Mouse (Mus musculus) macrophage (primary cell): ENCODE results near the gene Card19. TPM values are rescaled to one million over a fixed set of nuclear protein-coding genes. Genes with fewer than 3 reads are reported as not detected.

Experiments used
- H3K27ac ChIP-seq: fragments of 350-480 bp; formaldehyde crosslinking; 2 replicates; pipeline ENCODE4 v1.9.0; 2021
- H3K36me3 ChIP-seq: fragments of 350-480 bp; formaldehyde crosslinking; 2 replicates; pipeline ENCODE4 v1.9.0; 2021; ENCODE audit errors: inconsistent target
- H3K4me3 ChIP-seq: fragments of 350-480 bp; formaldehyde crosslinking; 2 replicates; pipeline ENCODE4 v1.9.0; 2021; ENCODE audit errors: inconsistent target
- H3K79me2 ChIP-seq: fragments of 350-480 bp; formaldehyde crosslinking; 2 replicates; pipeline ENCODE4 v1.9.0; 2021; ENCODE audit errors: inconsistent target
- WGBS: methylation state at CpG from one replicate; pipeline ENCODE4 v1.1.7; 2026; ENCODE audit warnings: inconsistent platforms; ENCODE audit not compliant: missing documents; 5-methylcytosine and 5-hydroxymethylcytosine counted together
- polyA plus RNA-seq: library from polyadenylated mRNA; stranded (reverse); fragments of 250-400 nt; gene quantifications from 3 replicates; pipeline ENCODE4 v1.2.4, GENCODE M21; 2018; ENCODE audit warnings: inconsistent platforms

Gene Card19
- polyA plus RNA-seq, 1 experiment from 2014 or later = 144 TPM

GRCm38 (mm10) chr13:49181411-49181984 lies 34.3 kb downstream of the Card19 start:
- 80% methylated on average over 1 of the region's 3 CpGs for WGBS
- no peak overlapping the region for H3K27ac ChIP-seq
- H3K36me3 ChIP-seq = no peaks in the 10 kb centered on the region
- H3K79me2 ChIP-seq = no peaks in the 10 kb centered on the region
- no peak overlapping the region for H3K4me3 ChIP-seq

GRCm38 (mm10) chr13:49180691-49181090 lies 35.1 kb downstream of the Card19 start:
- no peak overlapping the region for H3K4me3 ChIP-seq
- no peak overlapping the region for H3K27ac ChIP-seq
- 58% methylated on average over 1 of the region's 1 CpGs for WGBS
- no peaks in the 10 kb centered on the region for H3K36me3 ChIP-seq
- no peaks in the 10 kb centered on the region for H3K79me2 ChIP-seq

- H3K36me3 ChIP-seq = no peaks in the 10 kb centered on the region
- H3K4me3 ChIP-seq = no peak overlapping the region
- H3K79me2 ChIP-seq = no peaks in the 10 kb centered on the region
- WGBS = 83% methylated on average over 5 of the region's 5 CpGs
- no peak overlapping the region for H3K27ac ChIP-seq
These were observed 35.6 kb downstream of the Card19 start for GRCm38 (mm10) chr13:49180274-49180673.

- no peak overlapping the region for H3K27ac ChIP-seq
- 61% methylated on average over 16 of the region's 19 CpGs for WGBS
These were observed 36.8 kb downstream of the Card19 start for GRCm38 (mm10) chr13:49178839-49179585.

DNA sequence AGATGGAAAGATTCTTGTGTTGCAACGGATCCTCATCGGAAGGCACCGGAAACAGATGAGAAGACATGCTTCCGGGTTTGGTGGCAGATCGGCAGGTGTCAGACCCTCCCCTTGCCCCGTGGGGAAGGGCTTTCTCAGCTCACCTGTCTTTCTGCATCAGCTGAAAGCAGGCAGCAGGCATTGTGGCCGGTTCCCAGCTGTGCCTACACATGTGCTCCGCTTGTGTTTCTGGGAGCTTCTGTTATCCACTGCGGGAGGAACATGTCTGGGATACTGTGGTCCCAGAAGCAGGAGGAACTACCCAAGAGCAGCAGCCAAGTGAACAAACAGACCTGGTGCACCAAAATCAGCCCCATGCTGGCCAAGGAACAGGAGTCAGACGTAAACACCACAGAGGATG lies 40.3 kb downstream of the Card19 start:
- H3K36me3 ChIP-seq = no peaks in the 10 kb centered on the region
- no peak overlapping the region for H3K27ac ChIP-seq
- H3K79me2 ChIP-seq = no peaks in the 10 kb centered on the region
- H3K4me3 ChIP-seq = no peak overlapping the region
- WGBS = 88% methylated on average over 10 of the region's 10 CpGs

More at GRCm38 (mm10) chr13:49178839-49179585, 36.8 kb downstream of the Card19 start:
- H3K36me3 ChIP-seq = no peaks in the 10 kb centered on the region
- no peak overlapping the region for H3K4me3 ChIP-seq
- no peaks in the 10 kb centered on the region for H3K79me2 ChIP-seq

- Histone ChIP-seq H3K79me2 (no peaks in the 10 kb centered on the region), H3K4me3 (no peak overlapping the region), H3K36me3 (no peaks in the 10 kb centered on the region), H3K27ac (no peak overlapping the region)
- WGBS = 7% methylated on average over 11 of the region's 12 CpGs
These were observed 42.8 kb downstream of the Card19 start for GRCm38 (mm10) chr13:49172971-49173596.

GRCm38 (mm10) chr13:49172335-49172734 lies 43.5 kb downstream of the Card19 start:
- WGBS = 95% methylated on average over 7 of the region's 7 CpGs
- Histone ChIP-seq H3K4me3 (no peak overlapping the region), H3K27ac (no peak overlapping the region), H3K36me3 (no peaks in the 10 kb centered on the region), H3K79me2 (no peaks in the 10 kb centered on the region)

DNA sequence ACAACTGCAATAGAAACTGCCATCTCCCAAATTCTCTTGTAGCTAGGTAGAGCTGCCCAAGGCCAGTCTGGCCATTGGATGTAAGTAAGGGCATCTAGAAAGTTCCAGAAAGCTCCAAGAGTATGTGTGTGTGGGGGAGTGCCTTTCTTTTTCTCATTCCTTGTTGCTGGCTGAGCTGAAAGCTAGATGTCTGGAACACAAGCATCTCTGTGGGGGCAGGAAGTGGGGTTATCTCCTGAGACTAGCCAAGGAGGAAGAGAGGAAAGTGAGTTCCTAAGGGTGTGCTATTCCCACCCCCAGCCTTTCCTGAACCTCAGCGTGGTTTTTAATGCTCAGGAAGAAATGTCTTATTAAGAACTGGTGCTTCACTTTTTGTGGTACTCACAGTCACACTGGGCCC lies 44.1 kb downstream of the Card19 start:
- Histone ChIP-seq H3K27ac (no peak overlapping the region), H3K79me2 (no peaks in the 10 kb centered on the region), H3K4me3 (no peak overlapping the region), H3K36me3 (no peaks in the 10 kb centered on the region)
- 25% methylated on average over 1 of the region's 1 CpGs for WGBS

- Histone ChIP-seq H3K79me2 (no peaks in the 10 kb centered on the region), H3K27ac (no peak overlapping the region)
These were observed 45.2 kb downstream of the Card19 start for GRCm38 (mm10) chr13:49170623-49171022.

GRCm38 (mm10) chr13:49169448-49170207 lies 46.2 kb downstream of the Card19 start:
- Histone ChIP-seq H3K4me3 (no peak overlapping the region), H3K27ac (no peak overlapping the region), H3K36me3 (no peaks in the 10 kb centered on the region), H3K79me2 (no peaks in the 10 kb centered on the region)
- 40% methylated on average over 16 of the region's 17 CpGs for WGBS

More at GRCm38 (mm10) chr13:49170623-49171022, 45.2 kb downstream of the Card19 start:
- WGBS = 98% methylated on average over 11 of the region's 11 CpGs
- H3K36me3 ChIP-seq = no peaks in the 10 kb centered on the region
- H3K4me3 ChIP-seq = no peak overlapping the region

- Histone ChIP-seq H3K27ac (no peak overlapping the region), H3K36me3 (no peaks in the 10 kb centered on the region), H3K4me3 (no peak overlapping the region), H3K79me2 (no peaks in the 10 kb centered on the region)
- WGBS = 34% methylated on average over 9 of the region's 9 CpGs
These were observed 48.8 kb downstream of the Card19 start for GRCm38 (mm10) chr13:49167081-49167480.

DNA sequence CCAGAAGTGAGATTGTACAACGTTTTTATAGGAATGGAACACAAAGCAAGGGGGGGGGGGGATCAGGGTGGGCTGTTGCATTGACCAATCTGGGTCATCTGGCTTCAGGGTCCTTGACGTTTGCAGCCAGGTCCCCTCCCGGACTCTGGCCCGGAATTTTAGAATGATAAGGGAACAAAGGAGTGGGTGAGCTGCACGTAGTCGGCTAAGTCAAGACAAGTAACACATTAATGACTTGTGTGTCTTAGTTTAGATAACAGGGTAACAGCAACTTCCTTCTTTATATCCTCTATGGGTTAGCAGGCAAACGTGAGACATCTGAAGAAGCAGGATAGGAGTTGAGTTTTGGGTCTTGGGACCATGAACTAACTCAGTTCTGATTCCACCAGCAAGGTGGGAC lies 52.2 kb downstream of the Card19 start:
- Histone ChIP-seq H3K4me3 (no peak overlapping the region), H3K27ac (no peak overlapping the region), H3K79me2 (no peaks in the 10 kb centered on the region), H3K36me3 (no peaks in the 10 kb centered on the region)
- WGBS = 65% methylated on average over 7 of the region's 7 CpGs

DNA sequence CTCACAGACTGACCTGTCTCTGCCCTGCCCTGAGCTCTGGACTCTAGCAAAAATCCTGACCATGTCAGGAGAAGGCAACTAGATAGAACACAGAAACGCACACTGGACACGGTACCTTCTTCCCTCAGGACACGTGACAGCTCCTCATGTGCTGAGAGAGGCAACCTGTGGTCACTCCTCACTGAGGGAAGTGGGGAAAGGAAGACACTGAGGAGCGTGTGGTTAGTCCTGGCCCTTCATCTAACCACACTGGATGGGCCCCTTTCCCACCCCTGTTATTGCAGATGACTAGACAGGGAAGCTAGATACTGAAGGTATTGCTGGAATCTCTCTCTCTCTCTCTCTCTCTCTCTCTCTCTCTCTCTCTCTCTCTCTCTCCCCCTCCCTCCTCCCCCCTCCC lies 53.1 kb downstream of the Card19 start:
- no peaks in the 10 kb centered on the region for H3K79me2 ChIP-seq
- no peak overlapping the region for H3K27ac ChIP-seq
- 5% methylated on average over 4 of the region's 4 CpGs for WGBS
- no peak overlapping the region for H3K4me3 ChIP-seq
- H3K36me3 ChIP-seq = no peaks in the 10 kb centered on the region

DNA sequence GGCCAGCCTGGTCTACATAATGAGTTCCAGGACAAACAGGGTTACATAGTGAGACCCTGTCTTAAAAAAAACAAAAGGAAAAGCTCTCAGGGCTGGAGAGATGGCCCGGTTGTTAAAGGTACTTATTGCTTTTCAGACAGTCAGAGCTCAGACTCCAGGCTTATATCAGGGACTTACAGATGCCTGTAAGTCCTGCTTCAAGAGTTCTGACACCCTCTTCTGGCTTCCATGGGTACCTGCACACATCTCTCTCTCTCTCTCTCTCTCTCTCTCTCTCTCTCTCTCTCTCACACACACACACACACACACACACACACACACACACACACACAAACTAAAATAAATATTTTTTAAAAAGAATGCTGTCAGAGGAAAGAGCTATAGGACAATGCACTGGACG lies 54.6 kb downstream of the Card19 start:
- Histone ChIP-seq H3K36me3 (no peaks in the 10 kb centered on the region), H3K79me2 (no peaks in the 10 kb centered on the region), H3K4me3 (no peak overlapping the region), H3K27ac (no peak overlapping the region)
- WGBS = 55% methylated on average over 2 of the region's 2 CpGs
